Mouse (Mus musculus) myocyte (in vitro differentiated cells): Measurements from ENCODE around the gene Plxna4. TPM values are rescaled to one million over a fixed set of nuclear protein-coding genes. Genes with fewer than 3 reads are reported as not detected.

Experiments
- H3K27me3 ChIP-seq: one replicate; pipeline ENCODE4 v1.6.1; 2011; ENCODE audit not compliant: control insufficient read depth, insufficient read depth, insufficient read length
- H3K36me3 ChIP-seq: one replicate; pipeline ENCODE4 v1.6.1; 2011; ENCODE audit not compliant: control insufficient read depth, insufficient read depth
- H3K4me2 ChIP-seq: one replicate; pipeline ENCODE4 v1.6.1; 2011; ENCODE audit warnings: low read depth, control low read depth
- H3K4me3 ChIP-seq: one replicate; pipeline ENCODE4 v1.5.1; 2011; ENCODE audit warnings: mild to moderate bottlenecking, control low read depth, moderate library complexity
- H3K79me2 ChIP-seq: one replicate; pipeline ENCODE4 v1.6.1; 2011; ENCODE audit not compliant: control insufficient read depth, insufficient read depth
- H3ac ChIP-seq: one replicate; pipeline ENCODE4 v1.6.1; 2011; ENCODE audit not compliant: control insufficient read depth, insufficient read length
- CEBPB ChIP-seq: IDR thresholded peaks from 2 replicates; pipeline ENCODE4 v1.6.1; 2011; ENCODE audit warnings: mild to moderate bottlenecking, moderate library complexity; ENCODE audit not compliant: poor library complexity, insufficient read depth, severe bottlenecking
- E2F4 ChIP-seq: IDR thresholded peaks from one replicate; pipeline ENCODE4 v1.6.1; 2011; ENCODE audit warnings: mild to moderate bottlenecking, control low read depth, moderate library complexity; ENCODE audit not compliant: insufficient read depth
- MAX ChIP-seq: IDR thresholded peaks from one replicate; pipeline ENCODE4 v1.6.1; 2011; ENCODE audit warnings: low read depth, mild to moderate bottlenecking, control low read depth
- MYOD1 ChIP-seq, 3 experiments: IDR thresholded peaks; one replicate each; pipeline ENCODE4 v1.6.1; 2011; ENCODE audit warnings: control low read depth in 2 of 3, low read depth in 2 of 3, mild to moderate bottlenecking in 2 of 3, moderate library complexity in 1 of 3; ENCODE audit not compliant: insufficient read length in 2 of 3, control insufficient read depth in 1 of 3
- MYOG ChIP-seq, 3 experiments: IDR thresholded peaks; one replicate each; pipeline ENCODE4 v1.6.1; 2011; ENCODE audit warnings: control low read depth in 2 of 3, low read depth in 2 of 3, mild to moderate bottlenecking in 2 of 3; ENCODE audit not compliant: insufficient read length in 2 of 3, control insufficient read depth in 1 of 3, insufficient read depth in 1 of 3
- POLR2A ChIP-seq: IDR thresholded peaks from one replicate; pipeline ENCODE4 v1.6.1; 2011; ENCODE audit warnings: low read depth, mild to moderate bottlenecking, control low read depth, moderate library complexity; ENCODE audit not compliant: insufficient read length
- POLR2AphosphoS2 ChIP-seq: IDR thresholded peaks from one replicate; pipeline ENCODE4 v1.6.1; 2011; ENCODE audit warnings: low read depth, control low read depth; ENCODE audit not compliant: insufficient read length
- REST ChIP-seq: IDR thresholded peaks from one replicate; pipeline ENCODE4 v1.6.1; 2011; ENCODE audit warnings: mild to moderate bottlenecking, control low read depth, moderate library complexity; ENCODE audit not compliant: insufficient read depth, insufficient read length
- SRF ChIP-seq: IDR thresholded peaks from one replicate; pipeline ENCODE4 v1.6.1; 2011; ENCODE audit warnings: low read depth; ENCODE audit not compliant: control insufficient read depth, insufficient read length
- TCF12 ChIP-seq: IDR thresholded peaks from one replicate; pipeline ENCODE4 v1.6.1; 2011; ENCODE audit warnings: mild to moderate bottlenecking, control low read depth; ENCODE audit not compliant: poor library complexity, insufficient read depth, severe bottlenecking
- TCF3 ChIP-seq: IDR thresholded peaks from one replicate; pipeline ENCODE4 v1.6.1; 2011; ENCODE audit warnings: low read depth, control low read depth; ENCODE audit not compliant: insufficient read length
- USF1 ChIP-seq: IDR thresholded peaks from one replicate; pipeline ENCODE4 v1.6.1; 2011; ENCODE audit warnings: low read depth, mild to moderate bottlenecking, control low read depth, moderate library complexity
- polyA plus RNA-seq: library from polyadenylated mRNA; unstranded; fragments of >200 nt; fragmentation: generic; extraction: Trizol; gene quantifications from one replicate; pipeline ENCODE4 v1.2.1, GENCODE M21; 2012; ENCODE audit warnings: missing spikeins

The Plxna4 gene
- polyA plus RNA-seq, 1 experiment = 0.70 TPM

GRCm38 (mm10) chr6:32437219-32437618 lies 150.8 kb downstream of the Plxna4 start:
- TF ChIP-seq TCF3 = no peak
- no peak for TF ChIP-seq REST
- no peak for TF ChIP-seq USF1
- TF ChIP-seq POLR2AphosphoS2 = no peak
- no peak for TF ChIP-seq E2F4
- no peak for TF ChIP-seq MAX
- no peak for TF ChIP-seq MYOG (IDR thresholded peaks at IDR 0.05; ENCODE audit: control insufficient read depth in 1 of 3, insufficient read depth in 1 of 3, insufficient read length in 2 of 3, low read depth in 2 of 3)
- Histone ChIP-seq H3K4me3 (no peak overlapping the region), H3K27me3 (no peaks in the 10 kb centered on the region), H3ac (no peak overlapping the region), H3K4me2 (no peak overlapping the region), H3K36me3 (no peaks in the 10 kb centered on the region), H3K79me2 (no peaks in the 10 kb centered on the region)

GRCm38 (mm10) chr6:32423124-32423523 lies 164.9 kb downstream of the Plxna4 start:
- TF ChIP-seq MAX = no peak
- no peak for TF ChIP-seq POLR2A
- no peak for TF ChIP-seq POLR2AphosphoS2
- TF ChIP-seq REST = no peak
- H3K27me3 ChIP-seq = no peaks in the 10 kb centered on the region
- no peak overlapping the region for H3K4me3 ChIP-seq

GRCm38 (mm10) chr6:32420610-32421009 lies 167.4 kb downstream of the Plxna4 start:
- H3K36me3 ChIP-seq = no peaks in the 10 kb centered on the region
- H3K79me2 ChIP-seq = no peaks in the 10 kb centered on the region
- H3K27me3 ChIP-seq = no peaks in the 10 kb centered on the region
- H3ac ChIP-seq = no peak overlapping the region
- no peak overlapping the region for H3K4me2 ChIP-seq
- TF ChIP-seq SRF (no peak), TCF3 (no peak), POLR2A (no peak), REST (no peak), CEBPB (no peak), MYOD1 (IDR thresholded peaks at IDR 0.05; ENCODE audit: control insufficient read depth in 1 of 3, insufficient read length in 2 of 3, low read depth in 2 of 3) (no peak), USF1 (no peak), TCF12 (no peak), MYOG (IDR thresholded peaks at IDR 0.05; ENCODE audit: control insufficient read depth in 1 of 3, insufficient read depth in 1 of 3, insufficient read length in 2 of 3, low read depth in 2 of 3) (no peak), MAX (no peak), POLR2AphosphoS2 (no peak), E2F4 (no peak)
- no peak overlapping the region for H3K4me3 ChIP-seq

More at GRCm38 (mm10) chr6:32423124-32423523, 164.9 kb downstream of the Plxna4 start:
- H3K36me3 ChIP-seq = no peaks in the 10 kb centered on the region
- no peak overlapping the region for H3K4me2 ChIP-seq
- H3K79me2 ChIP-seq = no peaks in the 10 kb centered on the region
- H3ac ChIP-seq = no peak overlapping the region

GRCm38 (mm10) chr6:32417351-32417750 lies 170.6 kb downstream of the Plxna4 start:
- no peaks in the 10 kb centered on the region for H3K27me3 ChIP-seq
- TF ChIP-seq POLR2AphosphoS2 = no peak
- no peak for TF ChIP-seq MAX
- no peak overlapping the region for H3K4me2 ChIP-seq
- no peaks in the 10 kb centered on the region for H3K36me3 ChIP-seq
- H3K79me2 ChIP-seq = no peaks in the 10 kb centered on the region
- H3ac ChIP-seq = no peak overlapping the region
- H3K4me3 ChIP-seq = no peak overlapping the region

- TF ChIP-seq MAX (no peak), POLR2A (no peak), POLR2AphosphoS2 (no peak), TCF12 (no peak), USF1 (no peak), E2F4 (no peak), MYOG (IDR thresholded peaks at IDR 0.05; ENCODE audit: control insufficient read depth in 1 of 3, insufficient read depth in 1 of 3, insufficient read length in 2 of 3, low read depth in 2 of 3) (no peak), SRF (no peak), TCF3 (no peak), MYOD1 (IDR thresholded peaks at IDR 0.05; ENCODE audit: control insufficient read depth in 1 of 3, insufficient read length in 2 of 3, low read depth in 2 of 3) (no peak), CEBPB (no peak), REST (no peak)
- Histone ChIP-seq H3K27me3 (no peaks in the 10 kb centered on the region), H3ac (no peak overlapping the region), H3K4me2 (no peak overlapping the region), H3K79me2 (no peaks in the 10 kb centered on the region), H3K4me3 (no peak overlapping the region), H3K36me3 (no peaks in the 10 kb centered on the region)
Measured at GRCm38 (mm10) chr6:32411325-32411724, 176.7 kb downstream of the Plxna4 start.
